Mouse (Mus musculus): ENCODE measurements around the gene Zcchc9. TPM values are rescaled to one million over a fixed set of nuclear protein-coding genes. Genes with fewer than 3 reads are reported as not detected.
A peak's percentile ranks its signal among the peaks of the same experiment; 100 is the strongest.

Zcchc9 gene
- polyA plus RNA-seq, 1 experiment from 2014 or later = 31.4 TPM

- ATAC-seq (replicated peaks; ENCODE audit: low FRiP score) = no peak
- Histone ChIP-seq H3K36me3 (ENCODE audit: control insufficient read depth, insufficient read depth, low read length) (peaks cover 13% of the 10 kb centered on the region), H3K9me3 (ENCODE audit: control insufficient read depth, low read length) (no peaks in the 10 kb centered on the region), H3K4me3 (ENCODE audit: low read depth, low read length) (peak overlapping the region; percentile 96), H3K4me2 (peak overlapping the region; percentile 79), H3K9ac (ENCODE audit: low read depth, low read length) (peak overlapping the region; percentile 98), H3K27me3 (replicated peaks; ENCODE audit: control insufficient read depth, insufficient read depth, low read length) (no peaks in the 10 kb centered on the region), H3K4me1 (replicated peaks; ENCODE audit: control insufficient read depth, insufficient read depth, low read length) (0 out of 2 replicates have a peak, but pooled peaks cover 3% of the 10 kb centered on the region), H3K27ac (ENCODE audit: low read depth, low read length) (peak overlapping the region; percentile 92)
- 32% methylated on average over 20 of the region's 20 CpGs for WGBS
- DNase-seq (ENCODE audit: low spot score) = no peak
Measured at GRCm38 (mm10) chr13:91807874-91808575, 520 bp upstream of the Zcchc9 start.

- H3K27ac ChIP-seq (ENCODE audit: low read depth, low read length) = no peak overlapping the region
- H3K4me1 ChIP-seq (replicated peaks; ENCODE audit: control insufficient read depth, insufficient read depth, low read length) = 0 out of 2 replicates have a peak, but pooled peaks cover 3% of the 10 kb centered on the region
- ATAC-seq (replicated peaks; ENCODE audit: low FRiP score) = no peak
- DNase-seq (ENCODE audit: low spot score) = no peak
- H3K4me2 ChIP-seq = no peak overlapping the region
- H3K36me3 ChIP-seq (ENCODE audit: control insufficient read depth, insufficient read depth, low read length) = peaks cover 32% of the 10 kb centered on the region
- H3K9me3 ChIP-seq (ENCODE audit: control insufficient read depth, low read length) = no peaks in the 10 kb centered on the region
- no peak overlapping the region for H3K4me3 ChIP-seq (ENCODE audit: low read depth, low read length)
- H3K27me3 ChIP-seq (replicated peaks; ENCODE audit: control insufficient read depth, insufficient read depth, low read length) = no peaks in the 10 kb centered on the region
- H3K9ac ChIP-seq (ENCODE audit: low read depth, low read length) = no peak overlapping the region
- 73% methylated on average over 5 of the region's 5 CpGs for WGBS
Measured at GRCm38 (mm10) chr13:91801726-91802125, 5.8 kb downstream of the Zcchc9 start.

DNA sequence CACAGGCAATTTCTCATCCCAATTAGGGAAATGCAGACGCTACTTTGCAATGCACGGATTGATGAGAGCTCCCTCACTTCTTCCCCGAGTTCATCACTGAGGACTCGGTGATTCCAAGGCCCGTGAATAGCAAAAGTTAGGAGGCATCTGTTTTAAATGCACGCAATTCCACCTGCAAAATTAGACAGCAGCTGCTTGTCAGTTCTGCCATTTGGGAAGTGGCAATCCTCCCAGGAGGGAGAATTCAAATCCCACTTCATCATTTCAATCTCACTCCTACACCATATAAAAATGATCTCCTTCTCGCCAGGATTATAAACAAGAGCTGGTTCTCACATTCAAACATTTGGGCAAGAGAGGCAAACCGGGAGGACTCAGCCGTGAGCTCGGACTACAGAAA lies 10.1 kb downstream of the Zcchc9 start:
- no peak overlapping the region for H3K4me2 ChIP-seq
- H3K27ac ChIP-seq (ENCODE audit: low read depth, low read length) = no peak overlapping the region
- ATAC-seq (replicated peaks; ENCODE audit: low FRiP score) (no peak), DNase-seq (ENCODE audit: low spot score) (no peak)
- H3K9ac ChIP-seq (ENCODE audit: low read depth, low read length) = no peak overlapping the region
- H3K27me3 ChIP-seq (replicated peaks; ENCODE audit: control insufficient read depth, insufficient read depth, low read length) = no peaks in the 10 kb centered on the region
- H3K9me3 ChIP-seq (ENCODE audit: control insufficient read depth, low read length) = no peaks in the 10 kb centered on the region
- WGBS = 91% methylated on average over 10 of the region's 10 CpGs
- H3K4me1 ChIP-seq (replicated peaks; ENCODE audit: control insufficient read depth, insufficient read depth, low read length) = no peaks in the 10 kb centered on the region
- no peak overlapping the region for H3K4me3 ChIP-seq (ENCODE audit: low read depth, low read length)
- peaks cover 24% of the 10 kb centered on the region for H3K36me3 ChIP-seq (ENCODE audit: control insufficient read depth, insufficient read depth, low read length)

DNA sequence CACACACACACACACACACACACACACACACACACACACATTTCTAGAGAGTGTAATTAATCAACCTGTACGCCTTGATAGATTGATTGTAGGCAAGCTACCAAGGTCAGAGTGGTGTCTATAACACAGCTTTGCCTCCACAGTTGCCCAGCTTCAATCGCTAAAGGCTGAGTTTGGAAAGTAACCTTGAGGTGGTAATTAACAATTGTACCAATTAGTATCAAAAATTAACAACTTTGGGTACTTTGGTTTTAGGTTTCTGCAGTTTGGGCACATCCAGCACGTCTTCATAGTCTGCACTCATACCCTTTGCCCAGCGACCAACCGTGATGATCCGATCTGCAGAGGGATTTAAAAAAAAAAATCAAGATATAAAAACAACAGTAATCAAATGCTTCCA lies 10.6 kb downstream of the Zcchc9 start:
- Histone ChIP-seq H3K36me3 (ENCODE audit: control insufficient read depth, insufficient read depth, low read length) (peaks cover 24% of the 10 kb centered on the region), H3K4me2 (no peak overlapping the region), H3K4me3 (ENCODE audit: low read depth, low read length) (no peak overlapping the region), H3K9ac (ENCODE audit: low read depth, low read length) (no peak overlapping the region), H3K4me1 (replicated peaks; ENCODE audit: control insufficient read depth, insufficient read depth, low read length) (no peaks in the 10 kb centered on the region), H3K27ac (ENCODE audit: low read depth, low read length) (no peak overlapping the region), H3K9me3 (ENCODE audit: control insufficient read depth, low read length) (no peaks in the 10 kb centered on the region), H3K27me3 (replicated peaks; ENCODE audit: control insufficient read depth, insufficient read depth, low read length) (no peaks in the 10 kb centered on the region)
- 92% methylated on average over 6 of the region's 6 CpGs for WGBS
- DNase-seq (ENCODE audit: low spot score) (no peak), ATAC-seq (replicated peaks; ENCODE audit: low FRiP score) (no peak)

GRCm38 (mm10) chr13:91796003-91796402 lies 11.5 kb downstream of the Zcchc9 start:
- ATAC-seq (replicated peaks; ENCODE audit: low FRiP score) = no peak
- H3K27me3 ChIP-seq (replicated peaks; ENCODE audit: control insufficient read depth, insufficient read depth, low read length) = no peaks in the 10 kb centered on the region
- H3K4me3 ChIP-seq (ENCODE audit: low read depth, low read length) = no peak overlapping the region
- no peaks in the 10 kb centered on the region for H3K9me3 ChIP-seq (ENCODE audit: control insufficient read depth, low read length)
- H3K4me1 ChIP-seq (replicated peaks; ENCODE audit: control insufficient read depth, insufficient read depth, low read length) = no peaks in the 10 kb centered on the region
- H3K27ac ChIP-seq (ENCODE audit: low read depth, low read length) = no peak overlapping the region
- no peak overlapping the region for H3K4me2 ChIP-seq
- WGBS = 94% methylated on average over 6 of the region's 6 CpGs
- H3K9ac ChIP-seq (ENCODE audit: low read depth, low read length) = no peak overlapping the region
- peaks cover 21% of the 10 kb centered on the region for H3K36me3 ChIP-seq (ENCODE audit: control insufficient read depth, insufficient read depth, low read length)
- DNase-seq (ENCODE audit: low spot score) = no peak

DNA sequence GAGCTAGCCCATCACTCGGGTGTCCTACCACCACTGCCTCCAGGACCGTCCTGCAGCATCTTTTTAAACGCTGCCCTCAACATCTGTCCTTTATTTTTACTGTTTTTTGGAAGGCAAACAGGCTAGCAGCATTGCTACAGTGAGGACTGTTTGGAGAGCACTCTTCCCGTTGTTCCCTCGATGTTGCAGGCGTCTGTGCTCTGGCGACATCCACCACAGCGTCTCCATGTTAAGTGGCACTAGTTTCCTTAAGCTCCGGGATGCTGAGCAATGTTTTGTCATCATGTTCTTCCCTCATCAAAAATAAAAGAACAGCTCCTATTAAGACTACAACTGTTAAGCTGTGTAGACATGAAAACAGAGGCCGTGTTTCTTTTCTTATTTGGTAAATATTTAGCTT lies 11.9 kb downstream of the Zcchc9 start:
- no peaks in the 10 kb centered on the region for H3K27me3 ChIP-seq (replicated peaks; ENCODE audit: control insufficient read depth, insufficient read depth, low read length)
- no peaks in the 10 kb centered on the region for H3K4me1 ChIP-seq (replicated peaks; ENCODE audit: control insufficient read depth, insufficient read depth, low read length)
- no peak for DNase-seq (ENCODE audit: low spot score)
- no peaks in the 10 kb centered on the region for H3K9me3 ChIP-seq (ENCODE audit: control insufficient read depth, low read length)
- no peak overlapping the region for H3K4me3 ChIP-seq (ENCODE audit: low read depth, low read length)
- no peak overlapping the region for H3K9ac ChIP-seq (ENCODE audit: low read depth, low read length)
- WGBS = 92% methylated on average over 10 of the region's 10 CpGs
- no peak overlapping the region for H3K4me2 ChIP-seq
- peaks cover 21% of the 10 kb centered on the region for H3K36me3 ChIP-seq (ENCODE audit: control insufficient read depth, insufficient read depth, low read length)
- ATAC-seq (replicated peaks; ENCODE audit: low FRiP score) = no peak
- no peak overlapping the region for H3K27ac ChIP-seq (ENCODE audit: low read depth, low read length)

DNA sequence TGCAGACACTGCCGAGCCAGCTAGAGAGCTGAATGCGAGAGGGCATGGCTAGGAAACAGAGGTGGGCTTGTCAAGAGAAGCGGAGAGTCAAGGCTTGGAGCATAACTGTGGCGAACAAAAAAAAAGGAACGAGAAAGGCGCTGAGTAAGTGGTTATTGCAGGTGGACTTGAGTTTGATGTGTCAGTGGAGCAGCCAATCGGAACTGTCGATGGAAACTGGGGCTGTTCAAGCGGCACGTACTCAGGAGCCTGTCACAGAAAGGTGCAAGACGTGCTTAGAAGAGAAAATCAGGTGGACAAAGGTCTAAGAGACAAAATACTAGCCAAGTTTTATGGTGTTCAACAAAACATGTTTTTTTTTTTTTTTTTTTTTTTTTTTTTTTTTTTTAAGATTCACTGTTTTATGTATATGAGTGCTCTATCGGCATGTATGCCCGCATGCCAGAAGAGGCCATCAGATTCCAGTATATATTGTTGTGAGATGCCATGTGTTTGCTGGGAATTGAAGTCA lies 12.5 kb downstream of the Zcchc9 start:
- no peaks in the 10 kb centered on the region for H3K9me3 ChIP-seq (ENCODE audit: control insufficient read depth, low read length)
- no peaks in the 10 kb centered on the region for H3K4me1 ChIP-seq (replicated peaks; ENCODE audit: control insufficient read depth, insufficient read depth, low read length)
- no peak overlapping the region for H3K27ac ChIP-seq (ENCODE audit: low read depth, low read length)
- DNase-seq (ENCODE audit: low spot score) (no peak), ATAC-seq (replicated peaks; ENCODE audit: low FRiP score) (no peak)
- H3K9ac ChIP-seq (ENCODE audit: low read depth, low read length) = no peak overlapping the region
- H3K4me3 ChIP-seq (ENCODE audit: low read depth, low read length) = no peak overlapping the region
- no peak overlapping the region for H3K4me2 ChIP-seq
- WGBS = 94% methylated on average over 13 of the region's 13 CpGs
- H3K27me3 ChIP-seq (replicated peaks; ENCODE audit: control insufficient read depth, insufficient read depth, low read length) = no peaks in the 10 kb centered on the region
- peaks cover 20% of the 10 kb centered on the region for H3K36me3 ChIP-seq (ENCODE audit: control insufficient read depth, insufficient read depth, low read length)

DNA sequence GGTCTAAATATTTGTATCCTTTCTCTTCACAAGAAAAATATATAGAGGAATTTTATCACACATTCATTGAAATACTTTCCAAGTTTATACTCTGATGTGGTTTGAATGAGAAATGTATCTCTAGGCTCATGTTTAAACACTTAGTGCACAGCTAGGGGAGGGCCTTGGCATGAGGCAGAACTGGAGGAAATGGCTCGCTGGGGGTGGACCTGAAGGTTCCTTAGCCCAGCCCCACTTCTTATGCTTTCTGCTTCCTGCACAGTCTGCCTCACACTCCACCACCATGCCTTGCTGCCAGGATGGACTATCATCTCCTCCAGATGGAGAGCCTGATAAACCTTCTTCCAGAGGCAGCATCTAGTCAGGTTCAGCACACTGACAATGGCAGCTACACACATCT lies 15.5 kb downstream of the Zcchc9 start:
- no peak overlapping the region for H3K27ac ChIP-seq (ENCODE audit: low read depth, low read length)
- H3K9ac ChIP-seq (ENCODE audit: low read depth, low read length) = no peak overlapping the region
- peaks cover 5% of the 10 kb centered on the region; the same call in 1 of the 2 replicates for H3K36me3 ChIP-seq (ENCODE audit: control insufficient read depth, insufficient read depth, low read length)
- H3K4me1 ChIP-seq (replicated peaks; ENCODE audit: control insufficient read depth, insufficient read depth, low read length) = no peaks in the 10 kb centered on the region
- no peak for DNase-seq (ENCODE audit: low spot score)
- H3K4me2 ChIP-seq = no peak overlapping the region
- H3K27me3 ChIP-seq (replicated peaks; ENCODE audit: control insufficient read depth, insufficient read depth, low read length) = no peaks in the 10 kb centered on the region
- no peaks in the 10 kb centered on the region for H3K9me3 ChIP-seq (ENCODE audit: control insufficient read depth, low read length)
- H3K4me3 ChIP-seq (ENCODE audit: low read depth, low read length) = no peak overlapping the region
- WGBS = 58% methylated on average over 1 of the region's 1 CpGs
- no peak for ATAC-seq (replicated peaks; ENCODE audit: low FRiP score)

DNA sequence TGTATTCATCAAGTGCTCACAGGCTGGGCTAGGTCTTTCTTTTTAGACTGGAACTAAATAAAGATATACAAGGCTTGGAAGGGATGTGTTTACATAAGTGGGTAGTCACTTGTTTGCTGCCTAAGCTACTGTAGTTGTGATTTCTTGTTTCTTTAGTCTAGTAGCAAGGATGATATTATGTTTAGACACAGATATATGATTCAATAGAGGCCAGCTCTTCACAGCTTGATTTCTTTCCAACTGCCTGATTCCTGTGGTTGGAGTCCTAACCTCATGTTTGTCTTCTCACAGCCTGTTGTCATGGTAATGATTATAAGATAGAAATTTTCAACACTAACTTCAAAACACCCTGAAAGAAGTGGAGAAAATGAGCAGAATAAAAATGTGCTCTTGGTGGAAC lies 27.6 kb downstream of the Zcchc9 start:
- no peak for DNase-seq (ENCODE audit: low spot score)
- Histone ChIP-seq H3K9me3 (ENCODE audit: control insufficient read depth, low read length) (no peaks in the 10 kb centered on the region), H3K27me3 (replicated peaks; ENCODE audit: control insufficient read depth, insufficient read depth, low read length) (no peaks in the 10 kb centered on the region), H3K36me3 (ENCODE audit: control insufficient read depth, insufficient read depth, low read length) (no peaks in the 10 kb centered on the region), H3K4me3 (ENCODE audit: low read depth, low read length) (no peak overlapping the region), H3K4me2 (no peak overlapping the region), H3K27ac (ENCODE audit: low read depth, low read length) (no peak overlapping the region), H3K9ac (ENCODE audit: low read depth, low read length) (no peak overlapping the region), H3K4me1 (replicated peaks; ENCODE audit: control insufficient read depth, insufficient read depth, low read length) (no peaks in the 10 kb centered on the region)
- ATAC-seq (replicated peaks; ENCODE audit: low FRiP score) = no peak

Measured in liver, embryonic 11.5 days (tissue).